Mouse (Mus musculus) layer of hippocampus, adult 2 months (tissue): ENCODE measurements around the gene Nras. TPM values are rescaled to one million over a fixed set of nuclear protein-coding genes. Genes with fewer than 3 reads are reported as not detected.

Source experiments
- DNase-seq, 2 experiments: peaks; one replicate each; pipeline ENCODE4 v3.0.0; 2022; ENCODE audit warnings: low spot score in 2 of 2
- H3K27ac ChIP-seq: fragments of 200-600 bp; 2 replicates; pipeline ENCODE4 v1.8.1; 2022
- H3K4me3 ChIP-seq: fragments of 200-600 bp; 2 replicates; pipeline ENCODE4 v1.8.1; 2022; ENCODE audit warnings: mild to moderate bottlenecking
- CTCF ChIP-seq: fragments of 200-600 bp; conservative IDR thresholded peaks from 2 replicates; pipeline ENCODE4 v1.8.1; 2022; ENCODE audit warnings: antibody characterized with exemption, mild to moderate bottlenecking, moderate library complexity
- total RNA-seq, 2 experiments: library from RNA; stranded (reverse); gene quantifications; 2 replicates each; pipeline ENCODE4 v1.2.3; 2021

Nras gene
- total RNA-seq, 2 experiments from 2014 or later, result 59.9 to 72.6 TPM

- H3K4me3 ChIP-seq, result no peak overlapping the region
- DNase-seq, result no peak
- TF ChIP-seq CTCF, result no peak
- H3K27ac ChIP-seq, result no peak overlapping the region
Observed at GRCm38 (mm10) chr3:103068971-103069370, 10.9 kb downstream of the Nras start.

- no peak within 1 kb of the TSS for H3K4me3 ChIP-seq
- no peak for DNase-seq
- no peak for TF ChIP-seq CTCF
- H3K27ac ChIP-seq, result no peak within 1 kb of the TSS
Observed at GRCm38 (mm10) chr3:103073771-103074170, 15.7 kb downstream of the Nras start, which contains the start of gene Ampd1. Gene Ampd1 (plus strand): TSS chr3:103074014.

GRCm38 (mm10) chr3:103075871-103076270, 17.8 kb downstream of the Nras start:
- Histone ChIP-seq H3K27ac (no peak overlapping the region), H3K4me3 (no peak overlapping the region)
- TF ChIP-seq CTCF, result no peak
- no peak for DNase-seq

GRCm38 (mm10) chr3:103076476-103076875, 18.4 kb downstream of the Nras start:
- Histone ChIP-seq H3K4me3 (no peak overlapping the region), H3K27ac (no peak overlapping the region)
- no peak for DNase-seq
- no peak for TF ChIP-seq CTCF

GRCm38 (mm10) chr3:103079301-103079700, 21.2 kb downstream of the Nras start:
- Histone ChIP-seq H3K4me3 (no peak overlapping the region), H3K27ac (no peak overlapping the region)
- no peak for DNase-seq
- TF ChIP-seq CTCF, result no peak

GRCm38 (mm10) chr3:103081051-103081450, 23.0 kb downstream of the Nras start:
- DNase-seq, result peak in 1 of 2 experiments; percentile 14
- TF ChIP-seq CTCF, result no peak
- Histone ChIP-seq H3K4me3 (no peak overlapping the region), H3K27ac (no peak overlapping the region)

GRCm38 (mm10) chr3:103081861-103082453, 23.9 kb downstream of the Nras start:
- H3K4me3 ChIP-seq, result no peak overlapping the region
- no peak for DNase-seq
- no peak overlapping the region for H3K27ac ChIP-seq
- no peak for TF ChIP-seq CTCF

GRCm38 (mm10) chr3:103082761-103083160, 24.7 kb downstream of the Nras start:
- no peak for TF ChIP-seq CTCF
- peak in 1 of 2 experiments; percentile 2 for DNase-seq
- Histone ChIP-seq H3K4me3 (no peak overlapping the region), H3K27ac (no peak overlapping the region)

GRCm38 (mm10) chr3:103085986-103086385, 27.9 kb downstream of the Nras start:
- TF ChIP-seq CTCF, result no peak
- no peak for DNase-seq
- no peak overlapping the region for H3K4me3 ChIP-seq
- no peak overlapping the region for H3K27ac ChIP-seq

GRCm38 (mm10) chr3:103091753-103092152, 33.7 kb downstream of the Nras start:
- Histone ChIP-seq H3K4me3 (no peak overlapping the region), H3K27ac (no peak overlapping the region)
- TF ChIP-seq CTCF, result no peak
- no peak for DNase-seq

GRCm38 (mm10) chr3:103098662-103099061, 40.6 kb downstream of the Nras start:
- DNase-seq, result no peak
- no peak overlapping the region for H3K4me3 ChIP-seq
- TF ChIP-seq CTCF, result no peak
- no peak overlapping the region for H3K27ac ChIP-seq

- TF ChIP-seq CTCF, result peak; percentile 62
- no peak overlapping the region for H3K27ac ChIP-seq
Observed at GRCm38 (mm10) chr3:103099667-103100066, 41.6 kb downstream of the Nras start.

GRCm38 (mm10) chr3:103100735-103101134, 42.6 kb downstream of the Nras start:
- no peak overlapping the region for H3K4me3 ChIP-seq
- DNase-seq, result no peak
- no peak overlapping the region for H3K27ac ChIP-seq
- TF ChIP-seq CTCF, result peak; percentile 68

More at GRCm38 (mm10) chr3:103099667-103100066, 41.6 kb downstream of the Nras start:
- no peak overlapping the region for H3K4me3 ChIP-seq
- no peak for DNase-seq

- TF ChIP-seq CTCF, result no peak
- DNase-seq, result no peak
- Histone ChIP-seq H3K27ac (no peak overlapping the region), H3K4me3 (no peak overlapping the region)
Observed at GRCm38 (mm10) chr3:103101194-103101593, 43.1 kb downstream of the Nras start.
